Mouse (Mus musculus) CD8-positive naive resting alpha-beta T cell, adult 57 days (primary cell): Measurements from ENCODE around the gene Nek5. TPM values are rescaled to one million over a fixed set of nuclear protein-coding genes. Genes with fewer than 3 reads are reported as not detected.

Experiments used
- total RNA-seq: library from RNA; stranded (reverse); gene quantifications from one replicate; pipeline ENCODE4 v1.2.4, GENCODE M21; 2023

The Nek5 gene
- not detected for total RNA-seq

GRCm38 (mm10) chr8:22124220-22125152 is at the start of gene Nek5:
TSS of gene Nek5 (minus strand) at chr8:22125053.

GRCm38 (mm10) chr8:22166080-22166603 is 41.3 kb upstream of the Nek5 start, which contains the start of gene Nek3:
TSS of gene Nek3 (minus strand) at chr8:22166435.

GRCm38 (mm10) chr8:22060446-22060889 is 64.4 kb downstream of the Nek5 start, which contains the start of gene Alg11:
TSS of gene Alg11 (plus strand) at chr8:22060721.

DNA sequence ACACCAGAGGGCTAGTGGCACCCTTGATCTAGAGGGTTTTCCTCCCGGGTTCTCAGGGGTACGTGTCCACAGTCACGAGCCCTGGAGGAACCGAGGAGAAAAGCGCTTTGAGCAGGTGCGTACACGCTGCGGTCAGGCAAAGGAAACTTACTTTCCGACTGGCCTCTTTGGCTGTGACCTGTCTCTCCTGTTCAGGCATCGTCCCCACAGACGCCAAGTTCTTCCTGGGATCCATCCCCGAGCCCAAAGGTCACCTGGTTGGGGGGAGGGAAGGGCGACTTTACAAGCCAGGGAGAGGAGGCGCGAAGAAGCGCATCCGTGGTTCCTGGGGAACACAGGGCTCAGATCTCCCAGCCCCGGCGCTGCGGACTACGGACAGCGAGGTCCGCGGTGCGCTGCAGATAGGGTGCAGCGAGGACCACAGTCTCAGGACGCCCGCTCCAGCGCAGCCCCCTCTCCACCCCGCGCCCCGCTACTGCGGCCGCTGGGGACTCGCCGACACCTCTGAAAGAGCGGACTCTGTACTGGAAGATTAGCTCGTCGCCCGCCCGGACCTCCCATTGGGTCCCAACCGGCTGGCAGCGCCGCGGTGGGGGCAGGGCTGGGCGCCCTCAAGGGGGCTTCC is 64.9 kb downstream of the Nek5 start, which contains the start of gene Atp7b:
Gene Atp7b (minus strand): TSS at position 485 of the 625 bp plus-strand sequence.

Other genes starting within 250 kb of the Nek5 start
- gene Defb9, start 239.6 kb downstream of the Nek5 start, total RNA-seq = not detected
- gene Defb11, start 218.6 kb downstream of the Nek5 start, total RNA-seq = not detected
- gene Defb15, start 192.3 kb downstream of the Nek5 start, total RNA-seq = not detected
- gene Defb35, start 186.7 kb downstream of the Nek5 start, total RNA-seq = not detected
- gene Defb13, start 178.3 kb downstream of the Nek5 start, total RNA-seq = not detected
- not detected for gene Fam90a1a, start 166.3 kb downstream of the Nek5 start, total RNA-seq
- not detected for gene Ccdc70, start 155.3 kb downstream of the Nek5 start, total RNA-seq
- 0.15 TPM for gene Atp7b, start 64.7 kb downstream of the Nek5 start, total RNA-seq
- gene Alg11, start 64.3 kb downstream of the Nek5 start, total RNA-seq = 24.6 TPM
- 6.5 TPM for gene Nek3, start 41.4 kb upstream of the Nek5 start, total RNA-seq
- 1.6 TPM for gene Ckap2, start 60.8 kb upstream of the Nek5 start, total RNA-seq
- gene Vps36, start 67.8 kb upstream of the Nek5 start, total RNA-seq = 28.0 TPM
- gene Thsd1, start 102.3 kb upstream of the Nek5 start, total RNA-seq = 0.34 TPM
- gene Tpte, start 158.4 kb upstream of the Nek5 start, total RNA-seq = not detected